Mouse (Mus musculus) left cerebral cortex, postnatal 10 days (tissue): ENCODE measurements at regions not wholly inside any gene's neighbourhood (a gene's known extent, or its start where the extent isn't known, plus 50 kb on each side); places are given as distances from the start of the nearest gene placed in this dataset.

ENCODE experiments used
- DNase-seq, 2 experiments: peaks; one replicate each; pipeline ENCODE4 v3.0.0; 2021 to 2022; ENCODE audit warnings: low spot score in 2 of 2, mixed read lengths in 1 of 2; ENCODE audit errors: extremely low spot score in 1 of 2
- intact Hi-C: fragments of 180-260 bp; cut with DNase I; formaldehyde crosslinking; loops from one replicate; pipeline ENCODE4 v1.15.1; 2025

DNA sequence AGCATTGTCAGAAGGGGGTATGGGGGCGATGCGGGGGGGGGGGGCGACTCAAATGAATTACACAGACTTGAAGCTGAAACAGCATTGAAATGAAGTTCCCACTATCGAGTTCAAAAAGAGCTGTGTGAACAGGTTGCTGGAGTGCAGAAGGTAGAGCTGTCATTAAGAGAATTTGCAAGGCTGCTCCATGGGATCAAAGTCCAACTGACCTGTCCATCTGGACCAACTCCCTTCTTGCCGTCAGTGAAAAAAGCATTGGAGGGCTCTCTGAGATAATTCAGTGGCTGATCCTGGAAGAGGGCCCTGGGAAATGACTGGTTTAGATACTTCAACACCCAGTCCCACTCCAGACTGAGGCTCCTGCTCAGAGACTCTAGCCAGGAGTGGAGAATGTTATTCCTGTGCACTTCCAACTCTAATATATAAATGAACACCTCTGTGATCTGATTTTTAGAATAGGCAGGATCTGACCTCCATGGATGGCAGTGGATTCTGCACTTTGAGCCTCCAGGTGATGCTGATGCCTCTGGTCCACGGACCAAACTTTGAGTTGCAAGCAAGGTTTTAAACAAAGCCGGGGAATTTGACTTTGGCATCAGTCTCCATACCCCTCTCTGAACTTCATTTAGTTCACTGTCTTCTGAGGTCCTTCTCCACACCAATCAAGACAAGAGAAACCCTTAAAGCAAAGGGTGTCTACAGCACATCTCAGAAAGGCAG is 82.6 kb upstream of the Parp11 start:
- intact Hi-C loops = loop anchor here (10.0 kb wide), 1 partner anchor 409 kb away; no protein-coding TSS in a partner anchor
- no peak for DNase-seq

DNA sequence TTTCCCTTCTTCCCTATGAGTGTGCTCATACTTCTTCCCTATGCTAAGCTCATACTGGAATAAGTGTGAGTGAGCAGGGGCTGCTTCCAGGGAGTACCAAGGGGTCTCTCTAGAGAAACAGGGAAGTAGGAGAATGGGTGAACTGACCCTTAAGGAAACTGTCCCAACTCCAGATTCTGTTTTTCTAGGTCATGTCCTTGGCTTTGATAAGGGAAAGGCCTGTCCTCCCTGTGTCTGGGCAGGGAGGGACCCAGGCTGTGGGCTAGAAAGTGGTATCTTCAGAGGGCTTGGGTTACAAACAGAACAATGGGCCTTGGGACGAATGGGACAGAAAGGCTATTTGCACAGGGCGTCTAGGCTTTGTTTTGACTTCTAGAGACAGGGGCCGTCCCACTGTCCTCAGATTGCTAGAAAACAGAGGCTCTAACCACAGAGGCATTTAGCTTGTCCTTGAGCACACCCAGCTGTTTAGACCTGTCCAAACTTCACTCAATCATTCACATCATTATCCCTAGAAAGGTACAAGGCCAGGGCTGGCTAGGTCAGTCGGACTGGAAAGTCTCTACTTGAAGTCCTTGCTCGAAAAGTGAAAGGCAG is 82.0 kb upstream of the Parp11 start:
- intact Hi-C loops = loop anchor here (10.0 kb wide), 1 partner anchor 410 kb away; no protein-coding TSS in a partner anchor
- no peak for DNase-seq

DNA sequence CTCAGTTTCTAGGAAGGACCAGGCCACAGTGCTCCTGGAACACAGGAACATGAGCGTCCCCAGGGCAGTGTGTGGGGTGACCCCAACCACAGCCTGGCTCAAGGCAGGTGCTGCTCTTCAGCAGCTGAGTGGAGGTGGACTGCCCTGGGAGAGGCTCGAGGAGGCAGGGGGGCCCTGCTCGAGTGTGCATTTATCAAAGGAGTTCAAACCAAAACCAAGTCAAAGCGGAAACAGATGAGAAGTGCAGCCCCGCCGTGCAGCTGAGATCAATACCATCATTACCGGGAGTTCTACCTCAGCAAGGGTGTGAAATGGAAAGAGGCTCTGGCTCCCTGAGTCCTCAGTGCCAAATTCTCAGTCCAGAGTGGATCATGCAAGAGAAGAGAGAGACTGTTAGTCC is 81.4 kb upstream of the Parp11 start:
- DNase-seq = no peak
- intact Hi-C loops = loop anchor here (10.0 kb wide), 1 partner anchor 410 kb away; no protein-coding TSS in a partner anchor

DNA sequence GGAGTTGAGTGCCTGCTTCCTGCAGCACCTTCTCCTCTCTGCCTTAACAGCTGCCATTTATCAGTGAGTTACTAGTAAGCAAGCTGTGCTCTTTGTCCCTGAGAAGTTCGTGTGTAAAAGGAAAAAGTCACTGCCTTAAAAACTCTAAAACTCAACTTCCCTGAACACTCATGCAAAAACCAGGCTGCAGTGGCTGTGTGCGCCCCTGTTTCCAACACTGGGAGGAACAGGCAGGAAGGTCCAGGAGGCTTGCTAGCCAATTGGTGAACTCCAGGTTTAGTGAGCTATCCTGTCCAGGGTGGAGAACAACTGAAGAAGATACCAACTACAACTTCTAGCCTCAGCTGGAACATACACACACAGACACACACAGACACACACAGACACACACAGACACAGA is 81.0 kb upstream of the Parp11 start:
- no peak for DNase-seq
- intact Hi-C loops = loop anchor here (10.0 kb wide), 1 partner anchor 411 kb away; no protein-coding TSS in a partner anchor

DNA sequence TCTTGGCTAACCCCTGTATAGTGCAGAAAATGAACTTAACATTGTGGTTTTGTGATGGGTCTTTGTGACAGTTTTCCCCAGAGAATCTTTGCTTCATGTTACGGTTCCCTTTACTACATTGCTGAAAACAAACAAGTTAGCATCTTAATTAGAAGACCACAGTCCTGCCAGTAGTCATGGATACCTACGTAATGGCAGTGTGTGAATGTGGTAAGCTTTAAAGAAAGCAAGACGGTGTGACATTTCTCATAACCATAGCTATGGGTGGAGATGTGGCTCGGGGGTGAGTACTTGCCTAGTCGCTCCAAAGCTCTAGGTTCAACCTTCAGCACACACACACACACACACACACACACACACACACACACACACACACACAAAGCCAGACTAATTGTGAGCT is 73.6 kb upstream of the Parp11 start:
- DNase-seq = no peak
- intact Hi-C loops = loop anchor here (5.0 kb wide), 1 partner anchor 74 kb away; the partner anchor contains the start of gene Parp11

DNA sequence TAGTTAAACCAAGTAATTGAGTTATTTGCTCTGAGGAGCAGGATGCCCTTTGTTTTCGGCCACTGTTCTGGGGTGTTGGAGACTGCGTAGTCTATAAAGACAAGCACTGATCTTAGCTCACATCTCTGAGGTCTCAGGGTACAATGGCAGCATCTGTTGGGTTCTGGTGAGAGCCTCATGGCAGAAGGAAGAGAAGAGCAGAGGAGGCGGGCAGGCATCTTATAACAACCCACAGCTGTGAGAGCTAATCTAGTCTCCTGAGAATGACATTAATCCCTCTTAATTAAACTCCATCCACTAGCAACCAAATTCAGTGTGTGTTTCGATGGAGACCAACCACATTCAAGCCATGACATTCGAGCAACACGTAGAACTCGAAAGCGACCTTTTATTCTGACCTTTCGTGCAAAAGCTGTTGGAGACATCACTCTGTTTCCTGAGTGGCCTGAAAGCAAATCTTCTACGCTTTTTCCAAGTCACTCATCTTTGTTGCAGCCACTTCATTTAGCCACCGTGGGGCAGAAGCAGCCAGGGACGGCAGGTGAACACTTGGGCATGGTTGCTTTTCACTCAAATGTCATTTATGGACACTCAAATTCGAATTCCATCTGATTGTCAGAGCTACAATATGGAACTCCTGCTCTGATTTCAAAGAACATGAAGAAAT is 72.7 kb upstream of the Parp11 start:
- intact Hi-C loops = loop anchor here (5.0 kb wide), 1 partner anchor 73 kb away; the partner anchor contains the start of gene Parp11
- no peak for DNase-seq

DNA sequence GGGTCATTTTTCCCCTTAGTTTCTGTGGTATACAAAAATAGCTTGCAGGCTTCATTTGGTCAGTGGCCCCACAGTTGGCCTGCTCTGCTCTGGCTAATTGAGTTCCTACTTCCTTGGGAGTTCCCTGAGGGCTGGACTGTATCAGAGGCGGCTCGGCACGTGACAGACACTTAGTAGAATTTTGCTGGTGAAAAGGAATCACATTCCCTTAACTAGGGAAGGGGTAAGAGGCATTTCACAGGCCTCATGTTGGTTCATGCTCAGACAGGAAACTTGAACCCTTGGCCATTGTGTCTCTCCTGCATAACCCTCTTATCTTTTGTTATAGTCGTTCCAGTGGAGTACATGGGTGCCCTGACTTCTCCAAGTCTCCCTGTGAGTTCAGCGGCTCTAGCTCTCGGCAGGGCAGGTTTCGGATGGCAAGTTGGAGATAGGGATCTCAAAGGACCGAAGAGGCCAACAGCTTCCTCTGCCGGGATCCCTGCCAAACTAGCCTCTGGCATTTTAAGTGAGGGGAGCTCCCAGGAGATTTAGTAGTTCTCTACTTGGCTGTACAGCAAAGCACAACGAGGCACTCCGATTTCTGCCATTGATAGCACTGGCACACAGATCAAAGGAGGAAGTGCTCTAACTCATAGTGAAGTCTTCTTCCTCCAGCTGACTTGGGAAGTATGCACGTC is 72.0 kb upstream of the Parp11 start:
- intact Hi-C loops = loop anchor here (5.0 kb wide), 1 partner anchor 73 kb away; the partner anchor contains the start of gene Parp11
- DNase-seq = peak in 1 of 2 experiments; percentile 37

DNA sequence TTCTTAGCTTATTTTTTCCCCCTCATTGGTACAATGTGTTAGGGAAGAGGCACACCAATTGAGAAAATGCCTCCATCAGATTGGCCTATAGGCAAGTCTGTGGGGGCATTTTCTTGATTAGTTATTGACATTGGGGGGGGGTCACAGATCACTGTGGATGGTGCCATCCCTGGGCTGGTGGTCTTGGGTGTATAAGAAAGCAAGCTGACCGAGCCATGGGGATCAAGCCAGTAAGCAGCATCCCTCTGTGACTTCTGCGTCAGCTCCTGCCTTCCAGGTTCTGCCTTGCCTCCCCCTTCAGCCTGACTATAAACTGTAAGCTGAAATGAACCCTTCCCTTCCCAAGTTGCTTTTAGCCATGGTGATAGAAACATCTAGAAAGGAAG is 71.5 kb upstream of the Parp11 start:
- DNase-seq = no peak
- intact Hi-C loops = no loop called here

DNA sequence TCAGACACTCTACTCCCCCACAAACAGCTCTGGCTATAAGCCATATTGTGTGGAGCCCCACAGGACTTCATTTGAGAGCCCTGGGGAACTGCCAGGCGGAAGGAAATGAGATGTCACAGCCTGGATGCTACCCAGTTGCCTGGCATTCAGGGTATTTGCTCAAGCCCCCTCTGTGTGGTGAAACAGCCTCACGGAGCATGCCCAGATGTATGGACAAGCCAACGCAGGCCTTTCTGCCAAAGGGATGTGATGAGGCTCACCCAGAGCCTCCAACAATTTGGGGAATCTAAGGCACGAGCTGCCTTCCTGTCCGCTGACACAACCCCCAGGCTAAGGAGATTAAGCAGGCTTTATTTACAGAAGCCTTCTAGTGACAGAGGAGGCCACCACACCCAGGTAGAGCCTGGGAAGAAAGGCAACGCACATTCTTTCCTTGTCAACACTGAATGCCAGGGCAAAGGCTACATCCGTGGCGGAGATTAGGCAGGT is 70.9 kb upstream of the Parp11 start:
- intact Hi-C loops = no loop called here

DNA sequence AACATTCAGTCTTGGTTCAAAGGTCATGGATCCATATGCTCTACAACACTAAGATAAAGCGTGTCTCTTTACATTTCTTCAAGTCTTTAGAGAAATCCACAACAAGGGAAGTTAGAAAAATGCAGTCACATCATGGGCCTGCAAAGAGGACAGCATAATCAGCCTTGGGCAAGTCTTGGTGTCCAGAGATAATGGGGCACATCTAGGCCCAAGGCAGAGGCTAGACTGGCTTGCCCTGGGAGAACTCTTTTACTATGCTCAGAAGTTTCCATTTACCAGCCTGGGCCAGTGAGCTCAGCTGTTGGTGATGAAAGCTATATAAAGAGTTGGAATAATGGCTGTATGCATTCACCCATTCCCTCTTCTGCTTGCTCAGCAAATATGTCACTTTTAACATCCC is 67.9 kb upstream of the Parp11 start:
- no peak for DNase-seq
- intact Hi-C loops = no loop called here

More for the DNA sequence above, 70.9 kb upstream of the Parp11 start:
- DNase-seq = no peak

DNA sequence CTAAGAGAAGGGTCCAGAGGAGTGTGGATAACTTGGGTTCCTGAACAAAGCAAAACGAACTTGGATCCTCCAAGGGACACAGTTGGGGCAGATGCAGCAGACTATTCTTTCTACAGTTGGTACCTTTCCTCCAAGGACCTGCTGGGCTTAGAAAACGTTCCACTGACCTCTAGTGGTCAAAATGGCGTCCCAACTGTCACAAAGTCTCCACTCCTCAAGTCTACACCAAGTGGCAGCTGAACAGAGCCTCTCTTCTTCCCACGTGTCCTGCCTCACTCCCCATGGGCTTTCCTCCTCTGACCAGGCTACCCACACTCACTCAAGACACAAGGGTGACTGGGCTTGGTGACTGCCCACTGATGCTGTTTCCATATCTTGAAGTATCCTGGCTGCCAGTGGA is 67.1 kb upstream of the Parp11 start:
- intact Hi-C loops = no loop called here
- DNase-seq = no peak

DNA sequence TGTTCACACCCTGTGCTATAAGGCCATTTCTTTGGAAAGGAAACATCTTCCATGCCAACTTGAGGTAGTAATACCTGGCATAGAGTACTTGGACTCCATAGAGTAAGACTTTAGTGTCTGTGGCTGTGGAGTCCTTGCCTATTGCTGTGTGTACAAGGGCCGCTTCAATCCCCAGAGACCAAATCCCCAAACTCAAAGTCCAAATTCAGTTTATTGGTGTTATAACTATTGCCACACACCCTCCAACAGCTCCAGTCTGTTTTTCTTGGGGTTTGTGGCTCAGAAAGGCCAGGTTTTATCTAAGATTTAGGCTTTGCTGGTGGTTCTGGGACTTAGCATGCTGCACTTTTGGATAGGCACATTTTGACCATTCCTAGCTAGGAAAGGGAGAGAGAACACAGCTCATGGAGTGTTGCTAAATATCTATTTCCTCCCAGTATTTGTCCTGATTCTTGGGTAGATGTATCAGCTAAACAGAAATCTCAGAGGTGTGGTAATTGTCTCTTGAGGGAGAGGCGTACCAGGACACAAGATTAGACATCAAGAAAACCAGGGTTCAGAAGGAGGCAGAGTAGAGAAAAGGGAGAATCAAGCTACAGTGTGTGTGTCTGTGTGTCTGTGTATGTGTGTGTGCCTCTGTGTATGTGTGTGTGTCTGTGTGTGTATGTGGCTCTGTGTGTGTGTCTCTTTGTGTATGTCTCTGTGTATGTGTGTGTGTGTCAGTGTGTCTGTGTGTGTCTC is 65.3 kb upstream of the Parp11 start:
- DNase-seq = no peak
- intact Hi-C loops = no loop called here

DNA sequence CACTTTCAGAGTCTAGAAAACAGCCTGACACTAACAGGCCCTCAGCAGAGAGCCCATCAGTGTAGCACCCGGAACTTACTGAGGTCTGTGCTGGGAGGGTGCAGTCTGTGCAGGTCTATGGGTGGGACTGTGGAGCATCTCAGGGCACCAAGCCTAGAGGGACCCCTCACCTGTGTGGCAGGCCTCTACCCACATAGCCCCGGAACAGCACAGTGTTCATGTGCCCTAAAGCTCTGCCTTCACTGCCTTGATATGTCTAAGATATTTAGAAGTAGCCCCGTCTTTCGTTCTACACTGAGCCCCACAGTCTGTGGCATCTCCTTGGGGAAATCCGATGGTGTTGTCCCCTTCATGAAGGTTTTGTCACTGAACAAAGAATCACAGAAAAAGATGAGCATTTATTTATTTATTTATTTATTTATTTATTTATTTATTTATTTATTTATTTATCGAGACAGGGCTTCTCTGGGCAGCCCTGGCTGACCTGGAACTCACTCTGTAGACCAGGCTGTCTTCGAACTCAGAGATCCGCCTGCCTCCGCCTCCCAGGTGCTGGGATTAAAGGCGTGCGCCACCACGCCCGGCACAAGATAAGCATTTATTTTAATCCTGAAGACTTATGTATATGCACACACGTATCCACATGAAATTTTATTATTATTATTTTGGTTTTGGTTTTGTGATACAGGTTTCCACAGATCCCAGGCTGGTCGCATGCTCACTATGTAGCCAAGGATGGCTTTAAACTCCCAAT is 55.2 kb upstream of the Parp11 start:
- no peak for DNase-seq
- intact Hi-C loops = no loop called here

DNA sequence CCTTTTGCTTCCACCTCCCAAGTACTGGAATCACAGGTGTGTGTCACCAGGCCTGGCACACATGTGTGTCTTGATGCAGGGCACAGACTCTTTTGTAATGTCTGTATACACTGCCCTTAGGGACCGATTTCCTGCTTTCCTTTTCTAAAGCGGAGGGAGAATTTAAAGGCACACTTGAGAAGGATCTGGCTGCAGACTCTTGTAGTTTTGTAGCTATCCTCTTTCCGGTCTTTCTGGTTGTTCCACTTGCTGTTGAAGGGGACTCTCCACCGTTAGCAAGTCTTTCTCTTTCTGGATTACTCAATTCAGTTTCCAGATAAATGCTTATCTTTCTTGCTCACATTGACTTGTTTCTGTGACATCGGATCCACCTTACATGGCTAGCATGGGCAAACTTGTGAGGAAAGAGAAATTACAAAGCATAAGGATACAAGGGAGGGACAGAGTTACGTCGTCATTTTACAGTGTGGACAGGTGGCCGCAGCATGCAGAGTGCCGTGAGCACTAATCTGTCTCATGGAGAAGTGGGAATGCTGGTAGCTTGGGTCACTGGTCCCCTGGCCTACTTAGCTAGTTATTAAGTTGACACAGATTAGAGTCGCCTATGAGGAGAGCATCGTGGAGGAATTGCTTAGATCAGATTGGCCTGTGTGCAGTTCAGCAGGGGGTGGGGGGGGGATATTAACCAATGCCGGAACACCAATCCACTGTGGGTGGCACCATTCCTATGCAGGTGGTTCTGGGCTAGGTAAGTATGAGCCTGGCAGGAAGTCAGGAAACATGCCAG is 54.4 kb upstream of the Parp11 start:
- no peak for DNase-seq
- intact Hi-C loops = no loop called here

DNA sequence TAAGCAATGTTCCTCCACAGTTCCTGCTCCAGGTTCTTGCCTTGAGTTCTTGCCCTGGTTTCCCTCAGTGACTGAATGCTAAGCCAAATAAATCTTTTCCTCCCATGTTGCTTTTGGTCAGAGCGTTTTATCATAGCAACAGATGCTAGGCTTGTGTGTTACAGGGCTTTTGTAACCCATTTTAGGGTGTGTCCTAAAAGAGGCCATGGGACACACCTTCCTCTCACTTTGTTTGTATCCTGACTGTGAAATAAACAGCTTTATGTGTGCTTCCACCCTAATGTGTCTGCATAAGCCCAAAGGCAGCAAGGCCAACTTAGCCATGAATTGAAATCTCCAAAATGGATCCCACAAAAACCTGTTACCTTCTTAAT is 53.9 kb upstream of the Parp11 start:
- no peak for DNase-seq
- intact Hi-C loops = no loop called here

DNA sequence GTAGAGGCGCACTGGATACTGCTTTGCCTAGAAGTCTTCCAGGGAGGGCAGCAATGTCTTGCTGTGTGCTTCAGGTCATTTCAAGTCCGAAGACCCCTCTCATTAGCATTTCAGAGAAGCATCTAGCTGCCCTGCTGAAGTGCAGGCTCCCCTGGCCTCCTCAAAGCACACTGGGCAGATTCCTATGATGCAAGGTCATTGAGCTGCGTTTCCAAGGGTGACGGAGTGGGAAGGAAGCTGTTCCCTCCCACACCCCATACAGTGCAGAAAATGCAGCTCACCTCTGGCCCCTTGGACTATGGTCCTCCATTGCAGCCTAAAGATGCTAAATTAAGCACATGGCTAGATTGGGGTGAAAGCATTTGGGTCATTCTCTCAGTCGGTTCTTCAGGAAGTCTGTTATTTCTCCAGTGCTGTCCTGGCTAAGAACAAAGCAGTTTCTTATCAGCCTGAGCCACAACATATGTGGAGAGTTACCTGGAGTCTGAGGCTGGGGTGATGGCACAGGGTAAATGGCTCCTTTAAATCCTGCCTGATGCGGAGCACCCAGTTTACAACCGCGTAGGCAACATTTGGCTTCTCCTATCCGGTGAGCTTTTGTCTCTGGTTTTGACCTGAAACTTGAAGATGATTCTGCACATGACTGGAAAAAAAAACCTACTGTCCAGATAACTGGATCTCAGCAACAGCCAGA is 52.6 kb upstream of the Parp11 start:
- intact Hi-C loops = no loop called here
- DNase-seq = no peak
